Mouse (Mus musculus) CD8-positive naive resting alpha-beta T cell, adult 2 months (primary cell): ENCODE results near the gene Ift52.

Experiments
- DNase-seq, 2 experiments: peaks; one replicate each; pipeline ENCODE4 v3.0.0; 2022; ENCODE audit warnings: low read depth in 2 of 2, low spot score in 2 of 2

Ift52 gene

GRCm38 (mm10) chr2:163074006-163074405, 56.9 kb downstream of the Ift52 start:
- no peak for DNase-seq

- no peak for DNase-seq
Measured at GRCm38 (mm10) chr2:163074808-163075207, 57.7 kb downstream of the Ift52 start.

GRCm38 (mm10) chr2:163075234-163075633, 58.1 kb downstream of the Ift52 start:
- DNase-seq = no peak

GRCm38 (mm10) chr2:163079041-163079440, 61.9 kb downstream of the Ift52 start:
- no peak for DNase-seq

- no peak for DNase-seq
Measured at GRCm38 (mm10) chr2:163082591-163082990, 65.4 kb downstream of the Ift52 start.

GRCm38 (mm10) chr2:163084519-163084918, 67.4 kb downstream of the Ift52 start:
- DNase-seq = no peak

- no peak for DNase-seq
Measured at GRCm38 (mm10) chr2:163085047-163085446, 67.9 kb downstream of the Ift52 start.

- DNase-seq = no peak
Measured at GRCm38 (mm10) chr2:163086561-163086960, 69.4 kb downstream of the Ift52 start.

- DNase-seq = no peak
Measured at GRCm38 (mm10) chr2:163087728-163088127, 70.6 kb downstream of the Ift52 start, which contains the start of gene Gtsf1l. Gtsf1l (minus strand) TSS chr2:163087855.

GRCm38 (mm10) chr2:163089475-163090123, 72.4 kb downstream of the Ift52 start:
- DNase-seq = no peak

GRCm38 (mm10) chr2:163094909-163095308, 77.8 kb downstream of the Ift52 start:
- no peak for DNase-seq
